Mouse (Mus musculus): Measurements from ENCODE around the gene Rpp30. TPM values are rescaled to one million over a fixed set of nuclear protein-coding genes. Genes with fewer than 3 reads are reported as not detected.

The Rpp30 gene
- polyA plus RNA-seq (2014; fragmentation: Nextera tagmentation; extraction: Ambion mirVana): 71.7 and 74.3 TPM in 2 replicates

DNA sequence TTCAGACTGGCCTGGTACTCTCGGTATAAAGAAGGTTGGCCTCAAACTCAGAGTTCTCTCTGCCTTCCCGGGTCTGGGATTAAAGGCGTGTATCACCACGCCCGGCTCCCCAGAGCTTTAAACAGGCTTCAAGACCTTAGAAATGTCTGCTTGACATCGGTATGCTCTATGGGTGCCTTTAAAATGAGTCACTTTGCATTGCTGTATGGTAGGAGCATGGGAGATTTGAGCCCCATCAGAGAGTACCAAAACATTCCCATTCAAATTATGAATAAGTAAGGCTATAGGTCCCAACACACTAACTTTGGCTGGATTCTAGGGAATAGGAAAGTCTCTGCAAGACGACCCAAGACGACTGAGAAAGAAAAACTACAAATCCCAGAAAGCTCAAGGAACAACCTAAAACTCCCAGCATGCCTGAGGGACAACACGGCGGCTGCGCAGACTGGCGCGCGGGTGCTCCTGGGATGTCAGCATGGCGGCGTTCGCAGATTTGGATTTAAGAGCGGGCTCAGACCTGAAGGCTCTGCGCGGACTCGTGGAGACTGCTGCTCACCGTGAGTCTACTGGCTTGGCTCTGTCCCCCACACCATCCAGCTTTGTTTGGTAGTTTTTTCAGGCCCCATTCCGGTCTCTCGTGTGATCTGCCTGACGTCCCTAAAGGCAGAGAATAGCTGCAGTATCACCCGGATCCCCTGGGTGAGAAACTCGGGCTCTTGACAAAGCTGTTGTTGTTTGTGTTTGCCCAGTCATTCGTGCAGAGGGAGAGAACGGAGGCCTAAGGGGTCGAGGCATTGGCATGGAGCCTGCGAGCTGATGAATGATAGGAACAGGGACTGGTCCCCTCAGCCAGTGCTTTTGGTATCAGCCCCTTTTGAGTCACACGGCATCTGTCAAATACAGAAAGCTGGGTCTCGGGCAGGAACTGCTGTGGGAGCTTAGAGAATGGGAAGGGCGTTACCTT is at the start of gene Rpp30:
TSS of gene Rpp30 (plus strand) at position 455 of the 964 bp plus-strand sequence.
- Histone ChIP-seq H3K4me2 (ENCODE audit: low read length) (peak within 1 kb of the TSS; percentile 75), H3K27me3 (ENCODE audit: control insufficient read depth, insufficient read depth, low read length) (no peaks in the 10 kb centered on the region), H3K9ac (replicated peaks; ENCODE audit: low read length) (peak within 1 kb of the TSS; percentile 73), H3K4me1 (ENCODE audit: control insufficient read depth, insufficient read depth, low read length) (peaks cover 7% of the 10 kb centered on the region), H3K27ac (replicated peaks; ENCODE audit: low read depth, low read length) (peak within 1 kb of the TSS; percentile 37; the same call in 1 of the 2 replicates), H3K4me3 (replicated peaks; ENCODE audit: low read depth, low read length) (peak within 1 kb of the TSS; percentile 66), H3K36me3 (ENCODE audit: control insufficient read depth, insufficient read depth, low read length) (peaks cover 8% of the 10 kb centered on the region), H3K9me3 (ENCODE audit: control insufficient read depth, low read length) (no peaks in the 10 kb centered on the region)
- WGBS: 2% methylated on average over 34 of the region's 34 CpGs
- DNase-seq: peak; percentile 96
- ATAC-seq (ENCODE audit: low FRiP score, low TSS enrichment): peak; percentile 95

DNA sequence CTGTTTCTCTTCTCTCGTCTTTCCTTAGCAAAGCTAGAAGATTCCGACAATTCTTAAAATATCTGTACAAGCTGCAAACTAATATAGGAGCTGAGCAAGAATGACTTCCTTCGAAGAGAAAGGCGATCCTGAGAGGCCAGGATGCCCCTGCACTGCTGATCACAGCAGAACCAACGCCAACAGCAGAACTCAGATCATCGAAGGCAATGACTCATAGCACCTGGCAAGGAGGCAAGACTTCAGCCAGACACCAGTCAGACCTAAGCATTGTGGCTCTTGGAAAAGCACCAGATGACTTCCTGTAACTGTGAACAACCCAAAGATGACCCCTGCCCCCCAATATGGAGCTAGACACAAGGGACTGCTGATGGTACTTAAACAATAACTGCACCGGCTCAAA is 37.5 kb upstream of the Rpp30 start:
- no peak overlapping the region for H3K9ac ChIP-seq (replicated peaks; ENCODE audit: low read length)
- H3K36me3 ChIP-seq (ENCODE audit: control insufficient read depth, insufficient read depth, low read length): no peaks in the 10 kb centered on the region
- no peak overlapping the region for H3K4me3 ChIP-seq (replicated peaks; ENCODE audit: low read depth, low read length)
- WGBS: 88% methylated on average over 7 of the region's 7 CpGs
- ATAC-seq (ENCODE audit: low FRiP score, low TSS enrichment): no peak
- no peaks in the 10 kb centered on the region for H3K4me1 ChIP-seq (ENCODE audit: control insufficient read depth, insufficient read depth, low read length)
- H3K4me2 ChIP-seq (ENCODE audit: low read length): no peak overlapping the region
- no peak overlapping the region for H3K27ac ChIP-seq (replicated peaks; ENCODE audit: low read depth, low read length)
- H3K27me3 ChIP-seq (ENCODE audit: control insufficient read depth, insufficient read depth, low read length): no peaks in the 10 kb centered on the region
- H3K9me3 ChIP-seq (ENCODE audit: control insufficient read depth, low read length): no peaks in the 10 kb centered on the region
- DNase-seq: no peak

DNA sequence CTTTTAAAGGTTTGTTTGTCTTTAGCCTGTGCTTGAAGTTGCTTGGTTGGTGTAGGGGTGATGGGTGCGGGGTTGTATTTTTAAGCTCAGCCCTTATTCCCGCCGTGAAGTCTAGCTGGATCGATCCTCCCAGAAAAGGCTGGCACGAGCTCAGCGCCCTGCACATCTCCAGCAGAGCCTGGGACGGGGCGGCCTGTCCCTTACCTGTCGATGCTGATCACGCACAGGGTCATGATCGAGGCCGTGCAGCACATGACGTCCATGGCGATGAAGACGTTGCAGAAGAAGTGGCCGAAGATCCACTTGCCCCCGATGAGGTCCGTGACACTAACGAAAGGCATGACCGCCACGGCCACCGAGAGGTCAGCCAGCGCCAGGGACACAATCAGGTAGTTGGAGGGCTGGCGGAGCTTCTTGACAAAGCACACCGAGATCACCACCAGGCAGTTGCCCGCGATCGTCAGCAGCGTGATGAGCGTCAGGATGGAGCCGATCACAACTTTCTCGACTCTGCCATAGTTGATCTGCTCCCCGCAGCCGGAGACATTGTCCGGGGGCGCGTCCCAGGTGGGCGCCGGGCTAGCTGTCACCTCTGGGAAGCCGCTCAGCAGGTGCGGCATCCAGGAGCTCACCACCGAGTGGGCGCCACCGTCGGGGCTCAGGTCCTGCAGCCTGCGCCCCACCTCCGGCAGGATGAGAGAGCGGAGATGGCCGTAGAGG is 26.9 kb upstream of the Rpp30 start:
- H3K9me3 ChIP-seq (ENCODE audit: control insufficient read depth, low read length): no peaks in the 10 kb centered on the region
- ATAC-seq (ENCODE audit: low FRiP score, low TSS enrichment): peak; percentile 66
- peak overlapping the region; percentile 79 for H3K4me2 ChIP-seq (ENCODE audit: low read length)
- 8% methylated on average over 49 of the region's 49 CpGs for WGBS
- 0 out of 2 replicates have a peak overlapping the region, but pooled peaks have one; percentile 37 for H3K27ac ChIP-seq (replicated peaks; ENCODE audit: low read depth, low read length)
- H3K36me3 ChIP-seq (ENCODE audit: control insufficient read depth, insufficient read depth, low read length): no peaks in the 10 kb centered on the region
- peak overlapping the region; percentile 58 for H3K4me3 ChIP-seq (replicated peaks; ENCODE audit: low read depth, low read length)
- peak; percentile 11 for DNase-seq
- H3K4me1 ChIP-seq (ENCODE audit: control insufficient read depth, insufficient read depth, low read length): no peaks in the 10 kb centered on the region
- peak overlapping the region; percentile 63 for H3K9ac ChIP-seq (replicated peaks; ENCODE audit: low read length)
- H3K27me3 ChIP-seq (ENCODE audit: control insufficient read depth, insufficient read depth, low read length): peaks cover 17% of the 10 kb centered on the region

DNA sequence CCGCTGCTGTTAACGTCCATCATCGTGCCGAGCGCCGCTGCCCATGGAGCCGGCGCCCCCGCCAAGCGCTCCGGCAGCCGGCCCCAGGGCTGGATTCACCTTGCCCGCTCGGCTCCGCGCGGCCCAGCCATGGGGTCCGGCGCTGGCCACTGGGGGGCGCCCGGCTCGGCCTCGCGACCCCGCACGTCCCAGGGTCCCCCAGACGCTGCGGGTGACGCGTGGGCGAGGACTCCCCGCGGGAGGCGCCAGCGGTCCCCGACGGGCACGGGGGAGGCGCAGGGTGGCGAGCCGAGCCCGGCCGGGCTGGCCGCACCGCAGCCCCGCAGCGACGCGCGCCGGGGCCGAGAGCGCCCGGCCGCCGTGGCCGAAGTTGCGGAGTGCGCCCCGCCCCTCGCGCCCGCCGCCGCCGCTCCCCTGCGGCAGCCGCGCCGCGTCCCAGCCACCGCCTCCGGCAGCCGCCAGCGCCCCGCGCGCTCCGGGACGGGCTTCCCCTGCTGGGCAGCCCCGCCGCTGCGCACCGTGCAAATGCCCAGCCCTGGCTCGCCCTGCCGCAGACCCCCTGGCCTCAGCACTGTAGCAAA is 26.2 kb upstream of the Rpp30 start, which contains the start of gene Htr7:
TSS of gene Htr7 (minus strand) at position 277 of the 581 bp plus-strand sequence.
- Histone ChIP-seq H3K9me3 (ENCODE audit: control insufficient read depth, low read length) (no peaks in the 10 kb centered on the region), H3K4me1 (ENCODE audit: control insufficient read depth, insufficient read depth, low read length) (no peaks in the 10 kb centered on the region), H3K4me2 (ENCODE audit: low read length) (peak within 1 kb of the TSS; percentile 79), H3K27me3 (ENCODE audit: control insufficient read depth, insufficient read depth, low read length) (peaks cover 17% of the 10 kb centered on the region), H3K27ac (replicated peaks; ENCODE audit: low read depth, low read length) (peak within 1 kb of the TSS; percentile 37; the same call in 1 of the 2 replicates), H3K4me3 (replicated peaks; ENCODE audit: low read depth, low read length) (peak within 1 kb of the TSS; percentile 58), H3K9ac (replicated peaks; ENCODE audit: low read length) (peak within 1 kb of the TSS; percentile 63), H3K36me3 (ENCODE audit: control insufficient read depth, insufficient read depth, low read length) (no peaks in the 10 kb centered on the region)
- WGBS: under 1% methylated on average over 73 of the region's 86 CpGs
- peak; percentile 83 for DNase-seq
- peak; percentile 94 for ATAC-seq (ENCODE audit: low FRiP score, low TSS enrichment)

DNA sequence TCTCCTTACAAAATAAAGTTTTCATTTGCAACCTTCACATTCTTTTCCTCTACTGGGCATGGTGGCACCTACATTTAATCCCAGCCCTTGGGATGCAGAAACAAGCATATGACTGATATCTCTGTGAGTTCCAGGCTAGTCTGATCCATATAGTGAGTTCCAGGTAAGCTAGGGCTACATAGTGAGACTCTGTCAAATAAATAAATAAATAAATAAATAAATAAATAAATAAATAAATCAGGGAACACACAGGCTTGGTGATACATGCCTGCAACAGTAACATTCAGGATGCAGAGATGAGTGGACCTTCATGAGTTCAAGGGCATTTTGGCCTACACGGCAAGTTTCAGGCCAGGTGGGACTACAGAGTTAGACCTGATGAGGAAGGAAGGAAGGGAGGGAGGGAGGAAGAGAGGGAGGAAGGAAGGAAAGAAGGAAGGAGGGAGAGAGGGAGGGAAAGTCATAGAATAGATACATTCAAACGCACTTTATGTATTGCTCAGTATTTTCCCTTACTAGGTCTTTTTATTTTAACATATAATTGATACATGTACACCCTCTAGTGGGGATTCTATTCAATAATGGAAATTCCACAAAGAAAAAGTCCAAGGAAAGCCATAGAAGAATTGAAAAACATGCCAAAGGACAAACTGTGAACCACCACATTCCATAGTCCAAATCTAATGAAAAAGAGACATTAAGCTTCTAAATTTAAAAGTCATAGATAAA is 20.6 kb upstream of the Rpp30 start:
- DNase-seq (peak; percentile 68), ATAC-seq (ENCODE audit: low FRiP score, low TSS enrichment) (no peak)
- 73% methylated on average over 2 of the region's 2 CpGs for WGBS
- Histone ChIP-seq H3K9me3 (ENCODE audit: control insufficient read depth, low read length) (no peaks in the 10 kb centered on the region), H3K27ac (replicated peaks; ENCODE audit: low read depth, low read length) (no peak overlapping the region), H3K9ac (replicated peaks; ENCODE audit: low read length) (no peak overlapping the region), H3K4me1 (ENCODE audit: control insufficient read depth, insufficient read depth, low read length) (no peaks in the 10 kb centered on the region), H3K4me2 (ENCODE audit: low read length) (no peak overlapping the region), H3K4me3 (replicated peaks; ENCODE audit: low read depth, low read length) (no peak overlapping the region), H3K27me3 (ENCODE audit: control insufficient read depth, insufficient read depth, low read length) (peaks cover 4% of the 10 kb centered on the region; the same call in 1 of the 2 replicates), H3K36me3 (ENCODE audit: control insufficient read depth, insufficient read depth, low read length) (no peaks in the 10 kb centered on the region)

DNA sequence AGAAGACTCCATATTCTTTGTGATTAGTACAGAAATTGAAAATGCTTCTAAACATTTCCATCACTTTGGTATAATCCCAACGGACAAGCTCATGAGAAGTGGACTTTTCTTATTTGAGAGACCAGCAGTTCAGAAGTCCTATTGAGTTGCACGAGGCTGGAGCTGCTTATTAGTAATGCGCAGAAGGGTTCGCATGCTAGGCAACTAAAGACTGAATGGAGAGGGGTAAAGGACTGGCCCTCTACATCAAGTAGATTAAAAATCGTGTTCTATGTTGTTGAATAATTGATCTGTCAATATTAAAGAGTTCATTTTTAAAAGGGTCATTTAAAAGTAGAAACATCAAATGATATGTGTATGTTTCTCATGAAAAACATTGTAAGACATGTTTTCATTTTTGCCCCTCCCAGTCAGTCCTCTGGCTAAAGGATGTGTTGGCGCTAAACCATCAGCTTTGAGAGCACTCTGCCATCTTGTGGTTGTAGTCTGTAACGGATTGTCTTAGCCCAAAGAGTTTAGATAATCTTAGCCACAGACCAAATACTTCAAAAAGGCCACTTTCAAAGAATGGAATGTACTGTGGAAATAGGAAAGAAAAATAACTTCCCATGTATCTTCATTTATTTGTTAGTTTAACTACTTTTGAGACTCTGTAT is 782 bp upstream of the Rpp30 start:
- Histone ChIP-seq H3K4me1 (ENCODE audit: control insufficient read depth, insufficient read depth, low read length) (peaks cover 7% of the 10 kb centered on the region), H3K27me3 (ENCODE audit: control insufficient read depth, insufficient read depth, low read length) (no peaks in the 10 kb centered on the region), H3K9me3 (ENCODE audit: control insufficient read depth, low read length) (no peaks in the 10 kb centered on the region), H3K4me3 (replicated peaks; ENCODE audit: low read depth, low read length) (peak overlapping the region; percentile 66), H3K4me2 (ENCODE audit: low read length) (peak overlapping the region; percentile 75), H3K27ac (replicated peaks; ENCODE audit: low read depth, low read length) (no peak overlapping the region), H3K36me3 (ENCODE audit: control insufficient read depth, insufficient read depth, low read length) (no peaks in the 10 kb centered on the region), H3K9ac (replicated peaks; ENCODE audit: low read length) (no peak overlapping the region; the same call in 1 of the 2 replicates)
- DNase-seq (peak; percentile 91), ATAC-seq (ENCODE audit: low FRiP score, low TSS enrichment) (peak; percentile 81)
- WGBS: 40% methylated on average over 7 of the region's 7 CpGs

DNA sequence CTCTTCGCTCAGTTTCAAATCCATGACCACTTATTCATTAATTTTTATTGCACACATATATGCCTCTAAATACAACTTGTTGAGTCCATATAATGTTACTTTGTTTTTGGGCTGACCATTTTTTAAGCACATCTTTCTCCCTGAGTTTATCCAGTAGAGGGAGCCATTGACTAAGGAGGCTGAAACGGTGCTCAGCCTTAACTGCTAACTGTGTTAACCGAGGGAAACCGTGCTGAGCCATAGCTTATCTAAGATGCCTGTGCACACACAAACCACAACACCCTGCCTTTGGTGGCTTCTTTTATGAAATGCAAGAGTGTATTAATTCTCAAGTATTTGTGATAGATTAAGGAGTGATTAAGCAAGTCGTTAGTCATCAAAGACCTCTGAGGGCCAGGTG is 7.3 kb downstream of the Rpp30 start:
- Histone ChIP-seq H3K27ac (replicated peaks; ENCODE audit: low read depth, low read length) (no peak overlapping the region), H3K4me2 (ENCODE audit: low read length) (no peak overlapping the region), H3K9me3 (ENCODE audit: control insufficient read depth, low read length) (no peaks in the 10 kb centered on the region), H3K9ac (replicated peaks; ENCODE audit: low read length) (no peak overlapping the region), H3K4me3 (replicated peaks; ENCODE audit: low read depth, low read length) (no peak overlapping the region), H3K36me3 (ENCODE audit: control insufficient read depth, insufficient read depth, low read length) (peaks cover 63% of the 10 kb centered on the region), H3K27me3 (ENCODE audit: control insufficient read depth, insufficient read depth, low read length) (no peaks in the 10 kb centered on the region), H3K4me1 (ENCODE audit: control insufficient read depth, insufficient read depth, low read length) (no peaks in the 10 kb centered on the region)
- 63% methylated on average over 5 of the region's 5 CpGs for WGBS
- DNase-seq (peak; percentile 69), ATAC-seq (ENCODE audit: low FRiP score, low TSS enrichment) (no peak)
